Mouse (Mus musculus): Measurements from ENCODE around the gene Actn3.
"Not testable (repeated sequence)": the region's sequence is repeated elsewhere in the genome, so short reads cannot be mapped to it uniquely, and the experiment has no call there.

Actn3 gene

DNA sequence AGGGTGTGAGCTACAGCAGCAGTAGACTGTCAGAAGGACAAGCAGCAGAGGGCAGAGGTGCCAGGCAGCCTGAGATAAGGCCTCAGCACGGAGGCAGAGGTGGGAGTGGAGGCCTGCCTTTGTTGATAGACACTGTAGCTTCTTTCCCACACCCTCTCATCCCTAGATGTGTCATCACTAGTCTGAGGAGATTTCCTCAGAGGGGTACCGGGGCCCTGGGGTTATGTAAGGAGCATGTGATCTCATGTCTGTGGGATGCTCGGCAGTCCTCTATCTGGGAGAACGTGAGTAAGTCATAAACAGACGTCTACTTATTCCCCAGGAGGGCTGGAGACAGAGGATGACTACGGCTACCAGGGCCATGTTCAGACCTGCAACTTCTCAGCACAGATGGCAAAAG is 18.6 kb downstream of the Actn3 start:
- DNase-seq (ENCODE audit: low spot score), result no peak

GRCm38 (mm10) chr19:4855951-4856350 is 21.8 kb downstream of the Actn3 start:
- DNase-seq (ENCODE audit: low spot score), result no peak

- DNase-seq (ENCODE audit: low spot score), result no peak
Measured at GRCm38 (mm10) chr19:4855470-4855820, 22.3 kb downstream of the Actn3 start.

GRCm38 (mm10) chr19:4854552-4855469 is 22.9 kb downstream of the Actn3 start, which contains the start of gene Ctsf:
Gene Ctsf (plus strand): TSS chr19:4855130.
- peak; percentile 82 for DNase-seq (ENCODE audit: low spot score)

- DNase-seq (ENCODE audit: low spot score), result no peak
Measured at GRCm38 (mm10) chr19:4850281-4850680, 27.4 kb downstream of the Actn3 start.

DNA sequence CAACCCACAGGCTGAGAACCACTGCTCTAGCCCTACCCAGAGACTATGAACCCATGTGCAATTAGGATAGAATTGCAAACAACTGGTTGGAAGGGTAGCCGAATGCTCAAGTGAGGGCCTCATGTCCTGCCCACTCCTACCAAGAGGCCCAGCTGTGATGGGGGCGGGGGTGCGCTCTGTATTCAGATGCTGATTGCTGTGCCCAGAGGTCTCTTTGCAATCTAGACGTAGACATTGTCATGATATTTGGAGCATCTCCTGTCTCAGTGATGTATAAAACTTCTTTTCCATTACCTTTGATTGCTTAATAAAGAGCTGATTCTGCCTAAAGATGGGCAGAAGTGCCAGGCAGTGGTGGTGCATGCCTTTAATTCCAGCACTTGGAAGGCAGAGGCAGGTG is 27.9 kb downstream of the Actn3 start:
- no peak for DNase-seq (ENCODE audit: low spot score)

GRCm38 (mm10) chr19:4847490-4847889 is 30.2 kb downstream of the Actn3 start:
- DNase-seq (ENCODE audit: low spot score), result no peak

DNA sequence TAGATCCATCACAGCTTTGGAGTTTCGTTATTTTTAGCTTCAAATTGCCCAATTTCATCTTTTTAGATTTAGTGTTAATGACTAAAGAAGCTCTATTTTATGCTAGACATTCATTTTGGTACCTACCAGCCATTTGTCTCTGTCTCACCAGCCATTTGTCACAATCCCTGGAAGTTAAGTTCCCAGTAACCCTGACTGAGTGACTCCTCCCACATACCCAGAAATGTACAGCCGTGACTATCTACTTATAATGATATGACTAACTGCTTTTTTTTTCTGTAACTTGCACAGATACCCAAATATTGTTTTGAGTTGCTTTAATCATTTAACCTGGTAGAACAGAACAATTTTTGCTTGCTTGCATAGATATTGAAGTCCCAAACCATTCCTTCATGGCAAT is 31.9 kb downstream of the Actn3 start:
- no peak for DNase-seq (ENCODE audit: low spot score)

DNA sequence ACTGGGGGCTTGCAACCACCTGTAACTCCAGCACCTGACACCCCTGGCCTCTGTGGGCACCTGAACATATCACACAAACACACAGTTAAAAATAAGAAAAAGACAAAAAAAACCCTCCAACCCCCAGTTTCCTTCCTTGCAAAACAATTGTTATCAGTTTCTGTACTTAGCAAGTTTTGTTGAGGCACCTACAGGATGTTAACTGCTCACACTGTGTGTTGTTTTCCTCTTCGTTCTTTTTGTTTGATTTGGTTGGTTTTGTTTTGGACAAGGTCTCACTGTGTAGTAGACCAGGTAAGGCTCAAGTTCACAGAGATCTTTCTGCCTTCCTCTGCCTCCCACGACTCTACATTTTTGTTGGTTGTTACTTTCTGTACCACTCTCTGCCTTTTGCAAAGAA is 35.1 kb downstream of the Actn3 start:
- no peak for DNase-seq (ENCODE audit: low spot score)

GRCm38 (mm10) chr19:4840848-4841247 is 36.9 kb downstream of the Actn3 start:
- no peak for DNase-seq (ENCODE audit: low spot score)

- DNase-seq (ENCODE audit: low spot score), result peak; percentile 94
Measured at GRCm38 (mm10) chr19:4839149-4839548, 38.6 kb downstream of the Actn3 start, which contains the start of the genes Ccs and Ccdc87. Gene Ccs (minus strand): TSS chr19:4839332. Gene Ccdc87 (plus strand): TSS chr19:4839366.

DNA sequence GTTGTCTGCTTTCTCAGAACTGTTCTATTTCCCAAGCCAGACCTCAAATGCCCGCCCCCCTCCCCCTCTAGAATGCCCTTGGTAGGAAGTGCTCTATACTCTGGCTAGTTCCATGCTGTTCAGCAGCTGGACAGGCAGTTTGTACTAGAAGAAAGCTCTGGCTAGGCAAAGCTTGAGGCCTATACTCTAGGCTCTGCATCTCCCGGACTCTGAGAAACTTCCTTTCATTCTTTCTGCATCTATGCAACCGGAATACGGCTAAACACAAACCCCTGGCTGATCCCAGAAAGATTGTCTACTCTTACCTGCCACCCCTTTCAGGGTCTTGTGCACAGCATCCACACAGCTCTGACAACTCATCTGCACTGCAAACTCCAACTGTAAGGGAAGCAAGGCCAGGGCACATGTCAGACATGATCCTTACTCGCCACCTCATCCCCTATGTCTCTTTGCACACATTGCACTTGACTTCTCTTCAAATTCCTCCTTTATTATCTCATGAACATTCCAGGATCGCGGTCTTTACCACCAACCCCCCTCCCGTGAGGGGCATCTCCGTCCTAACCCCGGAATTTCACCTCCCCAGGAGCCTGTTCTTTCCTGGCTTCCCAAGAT is 39.1 kb downstream of the Actn3 start:
- peak; percentile 27 for DNase-seq (ENCODE audit: low spot score)

DNA sequence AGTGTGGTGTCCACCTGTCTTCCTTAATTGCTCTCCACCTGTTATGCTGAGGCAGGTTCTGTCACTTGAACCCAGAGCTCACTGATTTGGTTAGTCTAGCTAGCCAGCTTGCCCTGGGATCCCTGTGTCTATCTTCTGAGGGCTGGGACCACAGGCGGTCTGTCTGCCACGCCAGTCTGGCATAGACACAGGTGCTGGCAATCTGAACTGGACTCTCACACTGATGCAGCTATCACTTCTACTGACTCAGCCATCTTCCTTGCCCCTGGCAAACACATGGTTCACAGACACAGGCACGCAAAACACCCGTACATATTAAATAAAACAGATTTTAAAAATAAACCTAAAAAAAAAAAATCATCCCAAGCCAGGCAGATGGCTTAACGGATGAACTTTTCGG is 40.7 kb downstream of the Actn3 start:
- no peak for DNase-seq (ENCODE audit: low spot score)

DNA sequence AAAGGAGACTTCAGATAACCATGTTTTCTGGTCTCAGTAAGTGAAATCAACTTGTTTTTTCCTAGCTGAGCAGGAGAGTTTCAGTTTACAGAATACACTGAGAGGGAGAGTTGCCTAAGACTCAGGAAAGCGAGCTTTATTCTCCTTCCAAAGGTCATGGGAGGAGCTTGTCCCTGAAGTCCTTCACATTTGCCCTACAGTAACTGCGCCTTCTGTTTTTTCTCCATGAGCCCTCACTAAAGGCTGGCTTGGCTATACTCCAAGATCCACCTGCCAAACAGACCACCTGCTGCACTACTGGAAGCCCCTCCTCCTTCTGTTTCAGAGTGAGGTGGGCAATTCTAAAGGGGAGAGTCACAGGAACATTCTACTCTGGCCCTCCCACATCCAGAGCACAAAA is 41.6 kb downstream of the Actn3 start:
- DNase-seq (ENCODE audit: low spot score), result peak; percentile 61

- DNase-seq (ENCODE audit: low spot score), result no peak
Measured at GRCm38 (mm10) chr19:4833977-4834376, 43.7 kb downstream of the Actn3 start.

DNA sequence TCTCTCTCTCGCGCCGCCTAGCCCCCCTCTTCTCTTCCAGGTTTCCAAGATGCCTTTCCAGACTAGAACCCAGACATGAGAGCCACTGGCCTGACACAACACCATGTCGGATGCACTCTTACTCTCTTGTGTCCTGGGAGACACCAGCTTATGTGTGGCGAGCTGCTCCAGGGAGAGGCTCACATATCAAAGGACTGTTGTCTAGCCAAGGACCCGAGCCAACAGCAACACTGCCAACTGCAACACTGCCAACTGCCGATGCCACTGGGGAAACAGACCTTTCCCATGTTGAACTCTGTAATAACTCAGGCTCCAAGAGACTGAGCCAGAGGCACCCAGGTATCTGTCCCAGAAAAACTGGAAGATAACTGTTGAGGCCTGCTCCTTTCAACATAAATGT is 48.6 kb downstream of the Actn3 start:
- no peak for DNase-seq (ENCODE audit: low spot score)

DNA sequence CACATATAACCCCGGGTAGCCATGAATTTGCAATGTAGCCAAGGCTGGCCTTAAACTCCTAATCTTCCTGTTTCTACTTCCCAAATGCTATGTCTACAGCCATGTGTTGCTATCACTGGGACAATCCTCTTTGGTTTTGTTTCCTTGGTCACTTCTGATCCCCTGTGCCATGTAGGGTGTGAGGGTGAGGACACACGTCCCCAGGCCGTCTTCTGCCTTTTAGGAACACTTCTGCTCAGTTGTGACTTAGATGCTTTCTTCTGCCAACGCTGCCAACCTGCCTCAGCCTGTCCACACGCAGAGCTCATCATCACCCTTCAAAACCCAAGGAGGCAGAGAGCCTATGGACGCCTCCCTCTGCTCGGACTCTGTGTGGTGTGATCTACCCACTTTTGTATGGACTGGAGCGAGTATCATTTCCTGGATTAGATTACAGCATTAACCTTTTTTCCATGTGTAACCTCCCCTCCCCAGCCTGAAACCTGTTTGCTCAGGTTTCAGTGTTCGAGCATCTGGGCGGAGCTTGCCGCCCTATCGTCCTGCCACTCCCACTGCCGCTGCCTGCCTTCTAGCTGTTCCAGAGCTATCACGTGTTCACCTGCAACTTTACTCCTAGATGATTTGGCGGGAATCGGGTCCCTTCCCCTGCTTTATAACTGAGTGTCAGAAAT is 49.1 kb downstream of the Actn3 start:
- peak; percentile 56 for DNase-seq (ENCODE audit: low spot score)

- DNase-seq (ENCODE audit: low spot score), result peak; percentile 87
Measured at GRCm38 (mm10) chr19:4820678-4821303, 56.9 kb downstream of the Actn3 start.

- peak; percentile 85 for DNase-seq (ENCODE audit: low spot score)
Measured at GRCm38 (mm10) chr19:4817182-4817835, 60.4 kb downstream of the Actn3 start.

DNA sequence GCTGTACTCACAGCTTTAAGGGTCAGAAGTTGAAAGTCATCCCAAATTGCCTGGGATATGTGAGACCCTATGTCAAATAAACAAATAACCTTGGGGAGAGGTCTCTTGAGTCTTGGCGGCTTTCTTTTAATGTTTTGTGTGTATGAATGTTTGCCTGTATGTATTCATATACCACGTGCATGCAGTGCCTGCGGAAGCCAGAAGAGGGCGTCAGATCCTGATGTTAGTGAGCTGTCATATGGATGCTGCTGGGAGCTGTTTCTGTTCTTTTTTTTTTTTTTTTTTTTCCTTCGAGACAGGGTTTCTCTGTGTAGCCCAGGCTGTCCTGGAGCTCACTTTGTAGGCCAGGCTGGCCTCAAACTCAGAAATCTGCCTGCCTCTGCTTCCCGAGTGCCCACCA is 64.7 kb downstream of the Actn3 start:
- DNase-seq (ENCODE audit: low spot score), result no peak

- not testable (repeated sequence) for DNase-seq (ENCODE audit: low spot score)
Measured at GRCm38 (mm10) chr19:4812334-4812949, 65.3 kb downstream of the Actn3 start.

Data from yolk sac, embryonic 10.5 days (tissue).